Mouse (Mus musculus) heart, adult 2 months (tissue): ENCODE measurements at regions not wholly inside any gene's neighbourhood (a gene's known extent, or its start where the extent isn't known, plus 50 kb on each side); places are given as distances from the start of the nearest gene placed in this dataset.

ENCODE experiments used
- CTCF ChIP-seq: fragments of 200-600 bp; IDR thresholded peaks from 2 replicates; pipeline ENCODE4 v1.8.1; 2022; ENCODE audit warnings: antibody characterized with exemption, mild to moderate bottlenecking, moderate library complexity
- EP300 ChIP-seq: fragments of 200-500 bp; IDR thresholded peaks from 2 replicates; pipeline ENCODE4 v1.6.1; 2011; ENCODE audit warnings: low read depth, low read length, control low read depth; ENCODE audit not compliant: insufficient read depth
- POLR2A ChIP-seq: fragments of 200-500 bp; IDR thresholded peaks from 2 replicates; pipeline ENCODE4 v1.6.1; 2011; ENCODE audit warnings: mild to moderate bottlenecking, low read depth, low read length, control low read depth; ENCODE audit not compliant: insufficient read depth

DNA sequence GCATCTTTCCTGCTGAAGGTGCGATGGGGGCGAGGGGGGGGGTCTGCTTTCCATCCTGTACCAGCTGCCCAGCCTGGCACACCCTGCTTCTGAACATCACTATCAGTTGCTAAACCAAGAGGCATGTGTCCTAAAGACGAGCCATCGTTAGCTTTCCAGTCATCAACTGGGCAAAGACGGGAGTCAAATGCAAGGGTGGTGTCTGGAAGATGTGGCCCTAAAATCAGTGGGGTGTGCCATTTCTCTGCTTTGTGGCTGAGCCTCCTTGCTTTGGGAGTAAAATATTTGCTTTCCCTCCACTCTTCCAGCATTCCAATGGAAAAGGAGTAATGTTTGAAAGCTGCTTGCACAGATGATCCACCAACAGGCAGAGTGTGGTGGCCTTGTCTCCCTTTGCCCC is 246.0 kb upstream of the Irx1 start:
- TF ChIP-seq CTCF (no peak), EP300 (no peak), POLR2A (no peak)
